Mouse (Mus musculus): ENCODE data around the gene Fam20c.

Fam20c gene

GRCm38 (mm10) chr5:138754303-138755120 is at the start of gene Fam20c:
Gene Fam20c (plus strand): TSS chr5:138754514.
- DNase-seq (ENCODE audit: low read depth): peak; percentile 31

GRCm38 (mm10) chr5:138707367-138707766 is 46.9 kb upstream of the Fam20c start:
- no peak for DNase-seq (ENCODE audit: low read depth)

- no peak for DNase-seq (ENCODE audit: low read depth)
Measured at GRCm38 (mm10) chr5:138708591-138708990, 45.7 kb upstream of the Fam20c start.

- no peak for DNase-seq (ENCODE audit: low read depth)
Measured at GRCm38 (mm10) chr5:138715561-138716095, 38.7 kb upstream of the Fam20c start.

GRCm38 (mm10) chr5:138720329-138721190 is 33.8 kb upstream of the Fam20c start:
- no peak for DNase-seq (ENCODE audit: low read depth)

- no peak for DNase-seq (ENCODE audit: low read depth)
Measured at GRCm38 (mm10) chr5:138724417-138724816, 29.9 kb upstream of the Fam20c start.

GRCm38 (mm10) chr5:138725151-138725550 is 29.2 kb upstream of the Fam20c start:
- DNase-seq (ENCODE audit: low read depth): no peak

GRCm38 (mm10) chr5:138730863-138731262 is 23.5 kb upstream of the Fam20c start:
- no peak for DNase-seq (ENCODE audit: low read depth)

- DNase-seq (ENCODE audit: low read depth): no peak
Measured at GRCm38 (mm10) chr5:138733317-138733899, 20.9 kb upstream of the Fam20c start.

GRCm38 (mm10) chr5:138734018-138734417 is 20.3 kb upstream of the Fam20c start:
- DNase-seq (ENCODE audit: low read depth): no peak

GRCm38 (mm10) chr5:138735201-138735757 is 19.0 kb upstream of the Fam20c start:
- DNase-seq (ENCODE audit: low read depth): no peak

- no peak for DNase-seq (ENCODE audit: low read depth)
Measured at GRCm38 (mm10) chr5:138740150-138740549, 14.2 kb upstream of the Fam20c start.

GRCm38 (mm10) chr5:138741516-138741915 is 12.8 kb upstream of the Fam20c start:
- DNase-seq (ENCODE audit: low read depth): no peak

- DNase-seq (ENCODE audit: low read depth): no peak
Measured at GRCm38 (mm10) chr5:138742281-138742680, 12.0 kb upstream of the Fam20c start.

GRCm38 (mm10) chr5:138743631-138744030 is 10.7 kb upstream of the Fam20c start:
- DNase-seq (ENCODE audit: low read depth): no peak

- no peak for DNase-seq (ENCODE audit: low read depth)
Measured at GRCm38 (mm10) chr5:138745378-138746099, 8.8 kb upstream of the Fam20c start.

- DNase-seq (ENCODE audit: low read depth): no peak
Measured at GRCm38 (mm10) chr5:138753269-138753668, 1.0 kb upstream of the Fam20c start.

GRCm38 (mm10) chr5:138753946-138754302 is 390 bp upstream of the Fam20c start:
- DNase-seq (ENCODE audit: low read depth): no peak

- DNase-seq (ENCODE audit: low read depth): no peak
Measured at GRCm38 (mm10) chr5:138755121-138755452, 773 bp downstream of the Fam20c start.

GRCm38 (mm10) chr5:138755453-138756301 is 1.4 kb downstream of the Fam20c start:
- DNase-seq (ENCODE audit: low read depth): no peak

Measured in c-Kit-positive CD71-negative TER-119-negative erythroid progenitor cells, embryonic 14.5 days (primary cell).